Mouse (Mus musculus): ENCODE measurements around the gene Tmem50b. TPM values are rescaled to one million over a fixed set of nuclear protein-coding genes. Genes with fewer than 3 reads are reported as not detected.

Gene Tmem50b
- polyA plus RNA-seq, 1 experiment = 91.1 TPM

GRCm38 (mm10) chr16:91547974-91548373 lies 49.6 kb downstream of the Tmem50b start:
- no peak for TF ChIP-seq POLR2A (IDR thresholded peaks at IDR 0.05; ENCODE audit: extremely low read depth, insufficient read depth, low read length)
- TF ChIP-seq CTCF (IDR thresholded peaks at IDR 0.05; ENCODE audit: extremely low read depth, insufficient read depth, low read length) = no peak
- peak overlapping the region; percentile 78 for H3K4me3 ChIP-seq (ENCODE audit: insufficient read depth, low read length)
- H3K4me1 ChIP-seq (ENCODE audit: control insufficient read depth, insufficient read depth, low read length) = peaks cover 3% of the 10 kb centered on the region; the same call in 1 of the 2 replicates
- no peak overlapping the region for H3K27ac ChIP-seq (ENCODE audit: insufficient read depth, low read length)

DNA sequence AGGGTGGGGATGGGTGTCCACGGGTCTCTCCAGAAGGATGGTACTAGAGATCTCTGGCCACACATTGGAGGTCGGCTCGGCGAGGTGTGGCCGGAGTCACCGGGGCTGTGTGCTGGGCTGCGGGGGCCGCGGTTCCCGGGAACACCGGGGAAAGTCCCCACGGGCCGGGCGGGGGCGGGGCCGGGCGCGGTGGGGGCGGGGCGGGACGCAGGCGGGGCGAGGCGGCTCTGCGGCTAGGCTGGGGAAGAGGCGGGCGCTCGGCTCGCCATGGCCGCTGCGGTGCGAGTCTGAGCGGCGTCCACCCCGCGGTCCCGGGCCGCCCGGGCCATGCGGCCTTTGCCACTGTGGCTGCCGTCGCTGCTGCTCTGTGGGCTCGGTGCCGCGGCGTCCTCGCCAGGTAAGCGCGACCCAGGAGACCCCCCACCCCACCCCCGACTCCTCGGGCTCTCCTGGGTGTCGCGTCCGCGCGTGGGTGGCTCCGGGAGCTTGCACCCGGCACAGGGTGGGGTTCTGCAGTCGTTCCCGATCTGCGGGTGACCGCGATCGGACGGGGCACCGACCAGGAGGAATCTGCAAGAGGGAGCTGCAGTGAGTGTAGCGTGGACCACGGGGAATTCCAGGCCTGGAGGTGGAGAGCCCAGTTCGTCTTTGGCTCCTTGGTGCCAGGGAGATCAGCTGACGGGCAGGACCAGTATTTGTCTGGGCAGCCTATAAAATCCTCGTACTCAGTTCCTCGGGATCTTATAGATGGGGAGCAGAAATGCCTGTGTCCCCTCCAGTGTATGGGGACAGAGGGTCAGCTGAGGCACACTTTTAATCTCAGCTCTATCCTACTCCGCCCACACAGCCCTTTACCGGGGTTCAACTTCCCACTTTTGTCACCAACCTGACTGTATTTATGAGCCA lies 50.5 kb downstream of the Tmem50b start, which contains the start of gene Ifngr2:
Gene Ifngr2 (plus strand): TSS at position 237 of the 906 bp plus-strand sequence.
- Histone ChIP-seq H3K4me1 (ENCODE audit: control insufficient read depth, insufficient read depth, low read length) (peaks cover 3% of the 10 kb centered on the region; the same call in 1 of the 2 replicates), H3K27ac (ENCODE audit: insufficient read depth, low read length) (peak within 1 kb of the TSS; percentile 82), H3K4me3 (ENCODE audit: insufficient read depth, low read length) (peak within 1 kb of the TSS; percentile 78)
- TF ChIP-seq CTCF (IDR thresholded peaks at IDR 0.05; ENCODE audit: extremely low read depth, insufficient read depth, low read length) = no peak
- TF ChIP-seq POLR2A (IDR thresholded peaks at IDR 0.05; ENCODE audit: extremely low read depth, insufficient read depth, low read length) = no peak

GRCm38 (mm10) chr16:91546391-91546835 lies 51.2 kb downstream of the Tmem50b start:
- Histone ChIP-seq H3K27ac (ENCODE audit: insufficient read depth, low read length) (no peak overlapping the region; the same call in 1 of the 2 replicates), H3K4me1 (ENCODE audit: control insufficient read depth, insufficient read depth, low read length) (peaks cover 3% of the 10 kb centered on the region; the same call in 1 of the 2 replicates), H3K4me3 (ENCODE audit: insufficient read depth, low read length) (peak overlapping the region; percentile 78)
- TF ChIP-seq CTCF (IDR thresholded peaks at IDR 0.05; ENCODE audit: extremely low read depth, insufficient read depth, low read length) = no peak
- no peak for TF ChIP-seq POLR2A (IDR thresholded peaks at IDR 0.05; ENCODE audit: extremely low read depth, insufficient read depth, low read length)

DNA sequence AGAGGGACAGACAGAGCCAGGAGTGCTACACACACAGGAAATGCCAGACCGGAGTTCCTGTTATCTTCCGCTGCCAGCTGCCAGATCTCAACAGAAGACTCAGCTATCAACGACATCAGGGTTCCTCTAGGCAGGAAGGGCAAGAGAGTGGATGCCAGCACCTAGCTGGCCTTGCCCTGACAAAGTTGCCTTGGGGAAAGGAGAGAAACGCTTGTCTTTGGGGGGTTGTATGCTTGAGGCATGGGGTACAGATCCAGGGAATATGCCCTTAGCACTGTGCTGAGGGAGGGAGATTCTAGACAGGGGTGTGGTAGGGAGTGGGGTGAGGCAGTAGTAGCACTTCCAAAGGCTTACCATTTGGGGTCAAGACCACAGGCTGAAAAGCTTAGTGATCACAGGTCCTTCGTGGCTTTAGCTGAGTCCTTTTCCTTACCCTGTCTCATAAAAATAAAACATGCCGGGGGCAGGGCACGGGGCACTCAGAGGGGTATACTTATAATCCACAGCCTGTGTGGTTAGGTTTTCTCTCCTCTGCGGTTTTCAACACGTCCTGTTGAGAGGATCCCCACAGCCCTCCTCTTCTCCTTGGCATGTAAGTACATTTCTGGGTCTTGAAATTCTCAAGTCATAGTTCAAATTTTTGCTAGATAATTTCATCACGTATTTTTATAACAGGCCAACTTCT lies 51.9 kb downstream of the Tmem50b start:
- Histone ChIP-seq H3K4me1 (ENCODE audit: control insufficient read depth, insufficient read depth, low read length) (peaks cover 3% of the 10 kb centered on the region; the same call in 1 of the 2 replicates), H3K4me3 (ENCODE audit: insufficient read depth, low read length) (no peak overlapping the region), H3K27ac (ENCODE audit: insufficient read depth, low read length) (no peak overlapping the region; the same call in 1 of the 2 replicates)
- no peak for TF ChIP-seq CTCF (IDR thresholded peaks at IDR 0.05; ENCODE audit: extremely low read depth, insufficient read depth, low read length)
- no peak for TF ChIP-seq POLR2A (IDR thresholded peaks at IDR 0.05; ENCODE audit: extremely low read depth, insufficient read depth, low read length)

DNA sequence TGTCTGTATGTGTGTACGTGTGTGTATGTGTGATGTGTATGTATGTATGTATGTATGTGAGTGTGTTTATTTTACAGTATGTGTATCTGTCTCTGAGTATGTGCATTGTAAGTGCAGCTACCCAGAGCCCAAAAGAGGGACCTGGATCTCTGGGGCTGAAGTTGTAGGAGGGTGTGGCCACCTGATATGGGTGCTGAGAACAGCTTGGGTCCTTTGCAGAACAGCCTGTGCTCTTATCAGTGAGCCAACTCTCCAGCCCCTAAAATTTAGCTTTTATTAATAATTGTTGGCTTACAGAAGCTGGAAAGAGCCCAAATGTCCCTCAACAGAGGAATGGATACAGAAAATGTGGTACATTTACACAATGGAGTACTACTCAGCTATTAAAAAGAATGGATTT lies 54.0 kb downstream of the Tmem50b start:
- TF ChIP-seq POLR2A (IDR thresholded peaks at IDR 0.05; ENCODE audit: extremely low read depth, insufficient read depth, low read length) (no peak), CTCF (IDR thresholded peaks at IDR 0.05; ENCODE audit: extremely low read depth, insufficient read depth, low read length) (no peak)

GRCm38 (mm10) chr16:91541573-91542081 lies 56.0 kb downstream of the Tmem50b start:
- H3K27ac ChIP-seq (ENCODE audit: insufficient read depth, low read length) = no peak overlapping the region
- no peak overlapping the region for H3K4me3 ChIP-seq (ENCODE audit: insufficient read depth, low read length)
- TF ChIP-seq CTCF (IDR thresholded peaks at IDR 0.05; ENCODE audit: extremely low read depth, insufficient read depth, low read length) (no peak), POLR2A (IDR thresholded peaks at IDR 0.05; ENCODE audit: extremely low read depth, insufficient read depth, low read length) (no peak)
- no peaks in the 10 kb centered on the region for H3K4me1 ChIP-seq (ENCODE audit: control insufficient read depth, insufficient read depth, low read length)

More for the DNA sequence above, 54.0 kb downstream of the Tmem50b start:
- Histone ChIP-seq H3K27ac (ENCODE audit: insufficient read depth, low read length) (no peak overlapping the region), H3K4me1 (ENCODE audit: control insufficient read depth, insufficient read depth, low read length) (no peaks in the 10 kb centered on the region), H3K4me3 (ENCODE audit: insufficient read depth, low read length) (no peak overlapping the region)

GRCm38 (mm10) chr16:91538513-91538912 lies 59.1 kb downstream of the Tmem50b start:
- Histone ChIP-seq H3K4me3 (ENCODE audit: insufficient read depth, low read length) (no peak overlapping the region), H3K4me1 (ENCODE audit: control insufficient read depth, insufficient read depth, low read length) (no peaks in the 10 kb centered on the region), H3K27ac (ENCODE audit: insufficient read depth, low read length) (no peak overlapping the region)
- TF ChIP-seq CTCF (IDR thresholded peaks at IDR 0.05; ENCODE audit: extremely low read depth, insufficient read depth, low read length) = no peak
- TF ChIP-seq POLR2A (IDR thresholded peaks at IDR 0.05; ENCODE audit: extremely low read depth, insufficient read depth, low read length) = no peak

- TF ChIP-seq POLR2A (IDR thresholded peaks at IDR 0.05; ENCODE audit: extremely low read depth, insufficient read depth, low read length) (no peak), CTCF (IDR thresholded peaks at IDR 0.05; ENCODE audit: extremely low read depth, insufficient read depth, low read length) (no peak)
- Histone ChIP-seq H3K4me1 (ENCODE audit: control insufficient read depth, insufficient read depth, low read length) (no peaks in the 10 kb centered on the region), H3K27ac (ENCODE audit: insufficient read depth, low read length) (no peak overlapping the region), H3K4me3 (ENCODE audit: insufficient read depth, low read length) (no peak overlapping the region)
Observed at GRCm38 (mm10) chr16:91538051-91538450, 59.5 kb downstream of the Tmem50b start.

DNA sequence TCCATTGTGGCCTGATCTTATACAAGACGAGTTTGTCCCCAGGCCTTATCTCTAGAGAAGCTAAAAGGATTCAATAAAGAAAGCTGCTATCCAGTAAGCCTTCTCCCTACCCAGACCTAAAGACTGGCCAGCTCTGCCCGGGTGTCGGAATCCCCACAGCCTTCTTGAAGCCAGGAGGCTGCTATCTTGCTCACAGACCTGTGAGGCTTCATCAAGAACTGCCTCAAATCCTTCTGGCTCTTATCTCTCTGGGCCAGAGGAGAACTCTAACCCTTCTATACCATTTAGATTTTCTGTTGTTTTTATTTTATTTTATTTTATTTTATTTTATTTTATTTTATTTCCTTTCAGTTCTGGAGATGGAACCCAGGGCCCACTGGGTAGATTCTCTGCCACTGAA lies 60.5 kb downstream of the Tmem50b start:
- no peaks in the 10 kb centered on the region for H3K4me1 ChIP-seq (ENCODE audit: control insufficient read depth, insufficient read depth, low read length)
- no peak overlapping the region for H3K4me3 ChIP-seq (ENCODE audit: insufficient read depth, low read length)
- H3K27ac ChIP-seq (ENCODE audit: insufficient read depth, low read length) = no peak overlapping the region
- TF ChIP-seq POLR2A (IDR thresholded peaks at IDR 0.05; ENCODE audit: extremely low read depth, insufficient read depth, low read length) = no peak
- TF ChIP-seq CTCF (IDR thresholded peaks at IDR 0.05; ENCODE audit: extremely low read depth, insufficient read depth, low read length) = no peak
